Mouse (Mus musculus): ENCODE data around the gene Extl1.
"Not testable (repeated sequence)": the region's sequence is repeated elsewhere in the genome, so short reads cannot be mapped to it uniquely, and the experiment has no call there.

Extl1 gene

DNA sequence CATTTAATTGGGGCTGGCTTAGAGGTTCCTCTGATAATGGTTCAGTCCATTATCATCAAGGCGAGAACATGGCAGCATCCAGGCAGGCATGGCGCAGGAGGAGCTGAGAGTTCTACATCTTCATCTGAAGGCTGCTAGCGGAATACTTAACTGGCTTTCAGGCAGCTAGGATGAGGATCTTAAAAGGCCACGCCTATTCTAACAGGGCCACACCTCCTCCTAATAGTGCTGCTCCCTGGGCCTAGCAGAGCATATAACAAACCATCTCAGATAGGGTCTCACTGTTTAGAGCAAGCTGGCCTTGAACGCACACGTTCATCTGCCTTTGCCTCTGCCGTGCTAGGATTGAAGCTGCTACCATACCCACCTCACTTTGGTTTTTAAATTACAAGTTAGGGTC, 33.8 kb downstream of the Extl1 start:
- DNase-seq, result no peak

GRCm38 (mm10) chr4:134348545-134348944, 35.1 kb downstream of the Extl1 start:
- no peak for DNase-seq

GRCm38 (mm10) chr4:134348078-134348477, 35.6 kb downstream of the Extl1 start:
- peak; percentile 83 for DNase-seq

GRCm38 (mm10) chr4:134345802-134346201, 37.8 kb downstream of the Extl1 start:
- DNase-seq, result no peak

DNA sequence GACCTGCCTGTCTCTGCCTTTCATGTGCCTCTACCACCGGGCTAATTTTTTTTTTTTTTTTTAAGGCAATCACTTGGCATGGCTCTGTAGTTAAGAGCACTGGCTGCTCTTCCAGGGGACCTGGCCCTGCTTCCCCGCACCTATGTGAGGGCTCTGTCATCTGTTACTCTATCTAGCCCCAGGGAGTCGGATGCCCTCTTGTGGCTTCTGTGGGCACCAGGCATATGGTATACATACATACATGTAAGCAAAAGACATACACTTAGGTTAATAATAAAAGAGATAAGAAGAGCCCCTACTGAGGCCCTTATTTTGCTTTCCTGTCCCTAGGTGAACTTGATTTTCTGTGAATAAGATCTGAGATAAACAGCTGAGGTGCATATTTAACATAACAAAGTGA, 39.0 kb downstream of the Extl1 start:
- DNase-seq, result no peak

DNA sequence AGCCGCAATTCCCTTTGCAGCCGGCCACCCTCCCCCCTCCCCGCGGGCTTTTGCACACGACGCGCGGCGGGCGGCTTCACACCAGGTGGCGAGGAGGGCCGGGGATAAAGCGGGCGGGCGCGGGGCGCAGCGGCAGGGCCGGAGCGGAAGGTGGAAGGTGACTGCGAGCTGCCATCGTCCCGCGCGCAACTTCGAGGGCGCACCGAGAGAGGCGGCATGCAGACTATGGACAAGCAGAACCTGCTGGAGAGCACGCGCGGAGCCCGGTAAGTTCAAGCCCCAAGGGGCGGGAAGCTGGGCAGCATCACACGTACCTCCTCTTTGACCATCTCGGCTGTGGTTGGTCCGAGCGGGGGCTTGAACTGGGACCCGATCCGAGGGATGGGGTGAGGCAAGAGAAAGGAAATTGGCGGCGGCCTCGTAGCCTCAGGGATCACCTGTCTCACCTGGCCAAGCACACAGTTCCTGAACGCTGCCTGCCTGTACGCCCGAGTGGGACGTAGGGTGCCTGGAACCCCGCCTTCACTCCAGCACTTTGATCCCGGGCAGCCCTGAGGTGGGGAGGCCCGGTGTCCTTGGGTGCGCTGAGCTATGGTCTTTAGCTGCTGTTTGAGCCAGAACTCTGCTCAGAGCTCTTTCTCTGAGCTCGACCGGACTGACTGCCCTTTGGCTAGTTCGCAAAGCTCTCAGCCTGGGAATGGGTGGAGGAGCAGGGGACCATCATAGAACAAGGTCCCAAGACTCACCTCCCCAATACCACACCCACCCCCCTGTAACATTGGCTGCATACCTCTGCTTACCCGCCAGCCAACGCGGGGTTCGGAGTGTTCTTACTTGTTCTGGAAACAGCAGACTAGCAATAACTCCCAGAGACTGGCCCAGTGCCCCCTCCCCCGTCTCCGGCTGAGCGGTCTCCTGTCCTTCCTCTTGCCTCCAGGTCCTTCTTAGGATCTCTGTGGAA, 40.3 kb downstream of the Extl1 start, which contains the start of gene Slc30a2:
Gene Slc30a2 (plus strand): TSS at position 111 of the 961 bp plus-strand sequence.
- DNase-seq, result peak; percentile 70

- no peak for DNase-seq
Measured at GRCm38 (mm10) chr4:134342213-134342779, 41.4 kb downstream of the Extl1 start.

DNA sequence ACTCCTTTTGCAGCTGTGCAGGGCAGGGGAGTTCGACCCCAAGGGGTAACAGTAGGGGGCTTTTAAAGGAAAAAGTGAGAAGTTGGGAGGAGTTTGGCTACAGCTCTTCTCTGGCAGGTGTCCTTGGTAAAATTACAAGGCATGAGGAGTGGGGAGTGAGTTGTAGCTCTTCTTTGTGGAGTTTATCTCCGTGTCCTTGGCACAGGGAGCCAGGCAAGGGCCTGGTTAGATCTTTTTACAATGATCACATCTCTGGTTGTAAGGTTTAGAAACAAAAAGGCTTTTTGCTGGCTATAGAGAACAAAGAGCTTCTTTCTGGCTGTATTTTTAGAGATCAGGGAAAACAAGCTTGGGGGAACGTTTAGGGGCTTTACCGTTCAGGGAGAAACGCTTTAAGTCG, 42.4 kb downstream of the Extl1 start:
- not testable (repeated sequence) for DNase-seq

- peak; percentile 62 for DNase-seq
Measured at GRCm38 (mm10) chr4:134330281-134330680, 53.4 kb downstream of the Extl1 start.

DNA sequence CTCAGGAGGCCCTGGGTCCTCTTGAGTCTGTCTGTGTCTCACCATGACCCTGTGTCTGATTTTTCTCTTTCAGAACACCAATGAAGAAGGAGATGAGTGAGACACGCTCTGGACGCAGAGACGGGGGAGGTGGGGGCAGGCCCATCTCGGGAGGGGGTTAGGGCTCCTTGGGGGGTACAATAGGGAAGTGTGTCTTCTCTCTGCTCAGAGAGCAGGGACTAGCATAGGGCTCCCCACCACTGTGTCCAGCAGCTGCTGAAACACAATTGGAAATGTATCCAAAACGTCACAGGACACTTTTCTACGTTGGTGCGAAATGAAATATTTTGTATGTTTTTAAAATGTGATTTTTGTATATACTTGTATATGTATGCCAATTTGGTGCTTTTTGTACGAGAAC, 54.8 kb downstream of the Extl1 start:
- no peak for DNase-seq

- peak; percentile 30 for DNase-seq
Measured at GRCm38 (mm10) chr4:134328151-134328550, 55.5 kb downstream of the Extl1 start.

- peak; percentile 83 for DNase-seq
Measured at GRCm38 (mm10) chr4:134326859-134327530, 56.7 kb downstream of the Extl1 start.

GRCm38 (mm10) chr4:134324655-134325054, 59.0 kb downstream of the Extl1 start:
- DNase-seq, result peak; percentile 90

DNA sequence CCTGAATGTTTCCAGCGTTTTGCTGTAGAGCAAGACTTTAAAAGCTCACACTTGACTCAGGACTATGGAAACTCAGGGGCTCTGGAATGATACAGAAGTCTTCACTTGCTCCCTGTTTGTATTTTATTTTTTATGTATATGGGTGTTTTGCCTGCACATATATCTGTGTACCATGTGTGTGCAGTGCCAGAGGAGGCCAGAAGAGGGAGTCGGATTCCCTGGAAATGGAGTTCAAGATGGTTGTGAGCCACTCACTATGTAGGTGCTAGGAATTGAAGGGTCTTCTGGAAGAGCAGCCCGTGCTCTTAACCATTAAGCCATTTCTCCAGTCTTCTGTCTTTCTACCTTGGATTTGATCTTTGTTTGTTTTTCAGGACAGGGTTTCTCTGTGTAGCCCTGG, 62.1 kb downstream of the Extl1 start:
- DNase-seq, result no peak

- DNase-seq, result no peak
Measured at GRCm38 (mm10) chr4:134319674-134320073, 64.0 kb downstream of the Extl1 start.

- DNase-seq, result no peak
Measured at GRCm38 (mm10) chr4:134319074-134319473, 64.6 kb downstream of the Extl1 start.

DNA sequence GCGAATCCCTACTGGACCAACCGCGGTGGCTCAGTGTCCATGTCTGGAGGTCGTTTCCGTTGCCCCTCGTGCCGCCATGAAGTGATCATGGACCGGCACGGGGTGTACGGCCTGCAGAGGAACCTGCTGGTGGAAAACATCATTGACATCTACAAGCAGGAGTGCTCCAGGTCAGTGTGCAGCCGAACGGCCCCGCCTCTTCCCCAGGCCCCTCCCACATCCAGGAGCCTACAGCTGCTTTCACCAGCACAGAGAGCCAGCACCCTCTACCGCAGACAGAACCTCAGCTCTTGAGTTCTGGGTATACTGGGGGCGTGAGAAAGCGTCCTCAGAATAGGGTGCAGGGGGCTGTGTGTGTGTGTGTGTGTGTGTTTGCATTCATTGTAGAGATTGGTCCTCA, 67.3 kb downstream of the Extl1 start:
- DNase-seq, result peak; percentile 39

DNA sequence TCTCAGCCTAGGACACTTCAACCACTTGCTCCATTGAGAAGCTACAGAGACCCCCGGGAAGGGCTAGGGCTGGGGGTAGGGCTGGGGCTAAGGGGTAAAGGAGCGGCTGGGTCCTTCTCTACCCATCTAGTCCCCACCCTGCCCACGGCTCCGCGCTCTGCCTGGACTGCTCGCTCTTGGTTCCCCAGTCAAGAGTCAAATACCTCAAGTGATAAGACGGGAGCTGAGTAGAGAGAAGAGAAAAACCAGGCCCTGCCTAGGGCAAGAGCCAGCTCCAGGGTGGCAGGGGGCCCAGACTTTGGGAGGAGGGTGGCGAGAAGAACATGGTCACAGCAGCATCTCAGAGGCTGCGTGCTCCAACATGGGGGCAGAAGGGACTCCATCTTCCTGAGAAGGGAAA, 68.2 kb downstream of the Extl1 start:
- no peak for DNase-seq

- no peak for DNase-seq
Measured at GRCm38 (mm10) chr4:134314876-134315275, 68.8 kb downstream of the Extl1 start, which contains the start of gene Trim63. TSS of gene Trim63 (plus strand) at chr4:134315120.

GRCm38 (mm10) chr4:134314081-134314655, 69.5 kb downstream of the Extl1 start:
- DNase-seq, result no peak

DNA sequence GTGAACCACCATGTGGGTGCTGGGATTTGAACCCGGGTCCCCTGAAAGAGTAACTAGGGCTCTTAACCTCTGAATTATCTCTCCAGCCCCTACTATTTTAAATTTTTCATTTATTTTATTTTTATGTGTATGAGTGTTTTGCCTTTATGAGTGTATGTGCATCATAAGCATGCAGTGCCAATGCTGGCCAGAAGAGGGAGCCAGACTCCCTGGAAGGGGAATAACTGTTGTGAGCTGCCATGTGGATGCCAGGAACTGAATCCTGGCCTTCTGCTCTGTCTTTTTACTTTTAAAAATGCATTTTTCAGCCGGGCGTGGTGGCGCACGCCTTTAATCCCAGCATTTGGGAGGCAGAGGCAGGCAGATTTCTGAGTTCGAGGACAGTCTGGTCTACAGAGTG, 70.7 kb downstream of the Extl1 start:
- no peak for DNase-seq

DNA sequence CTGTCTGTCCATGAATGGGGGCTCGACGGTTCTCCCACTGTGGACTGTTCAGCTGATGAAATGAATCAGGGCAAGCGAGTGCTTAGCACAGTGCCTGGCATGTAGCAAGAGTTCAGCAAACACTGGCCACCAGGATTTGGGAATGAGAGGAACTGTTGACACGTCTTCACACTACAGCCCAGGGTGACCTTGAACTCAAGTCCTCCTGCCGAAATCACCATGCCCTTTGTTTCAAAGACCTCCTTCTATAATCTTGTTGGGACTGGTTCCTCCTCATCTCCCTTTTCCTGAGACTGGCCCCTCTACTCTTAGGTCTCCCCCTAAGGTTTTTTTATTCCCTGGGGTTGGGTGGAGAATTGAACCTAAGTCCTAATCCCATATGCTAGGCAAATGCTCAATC, 71.3 kb downstream of the Extl1 start:
- DNase-seq, result no peak

GRCm38 (mm10) chr4:134311784-134312183, 71.9 kb downstream of the Extl1 start:
- DNase-seq, result no peak
